Mouse (Mus musculus) MN1 (cell line): ENCODE results near the gene Sprr2i.

Experiments
- DNase-seq: peaks from one replicate; pipeline ENCODE4 v3.0.0-alpha.2; 2016; ENCODE audit warnings: low spot score

Gene Sprr2i

DNA sequence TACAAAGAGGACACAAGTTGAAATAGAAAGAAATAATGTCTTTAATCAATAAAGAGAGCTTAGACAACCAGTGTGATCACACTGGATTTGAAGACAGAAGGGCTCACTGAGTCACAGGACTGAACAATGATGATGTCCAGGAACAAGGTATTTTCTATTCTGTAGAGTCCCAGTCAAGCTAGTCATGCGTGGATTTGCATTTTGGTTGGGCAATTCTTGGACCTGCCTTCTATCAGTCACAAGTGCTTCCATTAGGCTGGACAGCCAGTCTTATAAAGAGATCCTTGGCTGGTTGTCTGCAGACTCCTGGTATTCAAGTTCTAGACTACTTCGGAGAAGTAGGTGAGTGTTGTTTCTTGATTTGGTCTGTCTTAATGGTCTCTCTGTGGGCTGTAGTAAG is at the start of gene Sprr2i:
Gene Sprr2i (plus strand): TSS at position 301 of the 400 bp plus-strand sequence.
- DNase-seq: no peak

DNA sequence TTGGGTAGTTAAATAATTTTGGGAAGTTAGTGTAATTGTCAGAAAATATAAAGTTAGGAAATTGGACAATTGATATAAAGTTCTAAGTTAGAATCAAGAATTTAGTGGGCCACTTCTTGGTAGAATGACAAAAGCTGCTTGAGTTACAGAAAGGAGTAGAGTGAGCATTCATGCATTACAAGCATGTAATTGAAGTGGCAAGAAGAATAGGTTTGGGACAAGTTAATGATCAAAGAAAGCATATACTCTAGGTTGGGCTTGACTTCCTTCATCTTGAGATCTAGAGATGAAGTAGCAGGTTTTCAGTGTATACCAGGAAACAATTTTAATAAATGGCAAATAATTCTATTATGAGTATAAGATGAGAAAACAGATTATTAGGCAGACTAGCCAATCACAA is 46.2 kb upstream of the Sprr2i start:
- DNase-seq: no peak

- no peak for DNase-seq
Measured at GRCm38 (mm10) chr3:92364887-92365286, 42.9 kb upstream of the Sprr2i start, which contains the start of gene Sprr2f. Gene Sprr2f (plus strand): TSS chr3:92365187.

DNA sequence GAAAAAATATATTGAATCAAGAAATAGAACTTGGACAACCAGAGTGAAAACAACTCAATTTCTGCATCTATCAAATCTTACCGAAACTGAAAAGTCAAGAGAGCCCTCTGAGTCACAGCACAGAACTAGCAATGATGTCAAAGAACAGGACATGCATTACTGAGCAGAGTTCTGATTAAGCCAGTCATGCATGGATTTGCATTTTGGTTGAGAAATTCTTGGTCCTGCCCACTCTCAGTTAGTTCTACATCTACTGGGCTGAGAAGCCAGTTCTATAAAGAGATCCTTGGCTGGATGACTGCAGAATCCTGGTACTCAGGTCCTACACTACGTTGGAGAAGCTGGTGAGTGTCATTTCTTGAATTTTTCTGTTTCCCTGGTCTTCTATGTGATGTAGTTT is 34.2 kb upstream of the Sprr2i start:
- no peak for DNase-seq

DNA sequence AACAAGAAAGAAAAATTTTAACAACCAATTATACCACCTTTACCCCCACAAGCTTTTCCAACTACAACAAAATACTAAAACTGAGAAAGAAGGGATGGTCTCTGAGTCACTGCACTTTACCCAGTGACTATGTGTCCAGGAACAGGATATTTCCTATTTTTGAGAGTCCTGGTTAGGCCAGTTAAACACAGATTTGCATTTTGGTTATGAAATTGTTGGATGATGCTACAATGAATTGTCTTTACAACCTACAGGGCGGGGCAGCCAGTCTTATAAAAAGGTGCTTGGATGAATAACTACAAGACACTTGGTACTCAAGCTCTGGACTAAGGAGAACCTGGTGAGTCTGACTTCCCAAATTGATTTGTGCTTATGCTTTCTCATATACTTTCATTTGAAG is 22.4 kb upstream of the Sprr2i start, which contains the start of gene Sprr2h:
Gene Sprr2h (plus strand): TSS at position 301 of the 400 bp plus-strand sequence.
- no peak for DNase-seq

DNA sequence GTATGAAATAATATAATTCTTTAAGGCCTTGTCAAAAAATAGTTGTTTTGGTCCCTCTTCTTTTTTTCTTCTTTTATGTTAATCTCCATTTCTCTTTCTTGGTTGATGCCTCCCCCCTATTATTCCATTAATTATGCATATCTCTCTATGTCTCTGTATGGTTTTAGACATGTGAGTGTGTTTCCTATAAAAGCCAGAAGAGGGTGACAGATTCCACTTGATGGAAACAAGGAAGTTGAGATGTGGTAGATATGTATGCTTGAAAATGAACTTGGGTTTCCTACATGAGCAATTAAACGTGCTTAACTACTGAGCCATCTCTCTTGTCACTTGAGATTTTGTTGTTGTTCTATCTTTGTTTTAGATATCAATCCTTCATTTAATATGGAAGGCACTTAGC is 13.5 kb upstream of the Sprr2i start:
- no peak for DNase-seq

DNA sequence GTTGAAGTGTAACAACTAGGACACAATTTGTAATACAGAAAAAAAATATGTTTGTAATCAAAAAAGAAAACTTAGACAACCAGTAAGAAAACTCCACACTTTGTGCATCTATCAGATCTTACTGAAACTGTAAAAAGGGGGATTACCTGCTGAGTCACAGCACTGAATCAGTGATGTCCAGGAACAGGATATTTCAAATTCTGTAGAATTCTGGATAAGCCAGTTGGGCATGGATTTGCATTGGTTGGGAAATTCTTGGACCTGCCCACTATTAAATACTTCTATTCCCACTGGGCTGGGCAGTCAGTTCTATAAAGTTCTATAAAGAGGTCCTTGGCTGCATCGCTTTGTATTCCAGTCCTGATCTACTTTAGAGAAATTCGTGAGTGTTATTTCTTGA is 10.0 kb downstream of the Sprr2i start, which contains the start of gene Sprr2j-ps:
Gene Sprr2j-ps (plus strand): TSS at position 301 of the 400 bp plus-strand sequence.
- no peak for DNase-seq

DNA sequence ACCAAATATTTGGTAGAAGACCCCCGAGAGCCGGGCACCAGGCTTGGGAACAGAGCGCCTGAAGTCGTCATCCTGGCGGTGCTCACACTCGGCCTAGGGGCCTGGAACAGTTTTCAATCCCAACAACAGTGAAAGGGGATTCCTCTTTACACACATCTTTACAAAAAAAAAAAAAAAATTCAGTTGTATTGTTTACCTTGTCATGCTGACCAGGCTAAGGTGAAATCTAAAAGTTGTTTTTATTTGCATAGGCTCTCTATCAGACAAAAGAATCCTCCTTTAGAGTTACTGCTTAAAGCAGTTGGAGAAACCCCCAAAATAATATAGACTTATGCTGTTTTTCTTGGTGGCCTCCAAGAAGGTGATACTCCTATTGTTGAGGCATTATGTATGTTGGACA is 21.5 kb downstream of the Sprr2i start, which contains the start of gene Gm9774:
Gene Gm9774 (minus strand): TSS at position 101 of the 400 bp plus-strand sequence.
- no peak for DNase-seq

DNA sequence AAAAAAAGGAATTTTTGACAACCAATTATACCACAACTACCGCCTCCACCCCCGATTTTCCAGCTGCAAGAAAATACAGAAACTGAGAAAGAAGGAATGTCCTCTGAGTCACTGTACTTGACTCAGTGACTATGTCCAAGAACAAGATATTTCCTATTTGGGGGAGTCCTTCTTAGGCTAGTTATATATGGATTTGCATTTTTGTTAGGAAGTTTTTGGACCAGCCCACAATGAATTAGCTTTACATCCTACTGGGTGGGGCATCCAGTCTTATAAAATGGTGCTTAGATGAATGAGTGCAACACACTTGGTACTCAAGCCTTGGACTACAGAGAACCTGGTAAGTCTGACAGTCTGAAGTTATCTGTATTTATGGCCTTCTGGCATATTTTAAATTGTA is 24.5 kb downstream of the Sprr2i start, which contains the start of gene Sprr2k:
Gene Sprr2k (plus strand): TSS at position 301 of the 400 bp plus-strand sequence.
- DNase-seq: no peak

GRCm38 (mm10) chr3:92438689-92439088 is 30.9 kb downstream of the Sprr2i start, which contains the start of gene Sprr1b:
Gene Sprr1b (minus strand): TSS chr3:92438789.
- DNase-seq: no peak

GRCm38 (mm10) chr3:92440177-92440576 is 32.4 kb downstream of the Sprr2i start:
- no peak for DNase-seq

GRCm38 (mm10) chr3:92455151-92455550 is 47.4 kb downstream of the Sprr2i start:
- no peak for DNase-seq

DNA sequence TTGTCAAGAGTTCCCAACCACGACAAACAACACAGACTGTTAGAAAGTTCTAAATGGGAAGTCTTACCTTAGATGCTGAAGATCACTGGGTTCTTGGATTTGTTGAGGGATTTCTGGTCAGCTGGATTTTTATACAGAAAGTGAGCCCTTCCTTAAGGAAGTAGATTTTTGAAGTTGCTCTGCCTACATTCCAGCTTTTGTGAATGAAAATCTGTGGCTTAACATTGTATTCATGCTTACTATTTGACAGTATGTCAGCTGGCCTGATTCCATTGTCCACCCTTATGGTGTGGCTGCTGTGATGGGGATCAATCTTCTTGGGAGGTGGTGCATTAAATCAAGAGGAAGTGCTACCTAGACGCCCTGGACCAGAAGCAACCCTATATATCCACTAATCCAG is 50.8 kb downstream of the Sprr2i start, which contains the start of gene Sprr3:
Gene Sprr3 (minus strand): TSS at position 101 of the 400 bp plus-strand sequence.
- no peak for DNase-seq
